Mouse (Mus musculus) CD8-positive naive resting alpha-beta T cell, adult 57 days (primary cell): ENCODE data around the gene Olfr1145. TPM values are rescaled to one million over a fixed set of nuclear protein-coding genes. Genes with fewer than 3 reads are reported as not detected.

Source experiments
- total RNA-seq: library from RNA; stranded (reverse); gene quantifications from one replicate; pipeline ENCODE4 v1.2.4, GENCODE M21; 2023

Gene Olfr1145
- total RNA-seq, result not detected

DNA sequence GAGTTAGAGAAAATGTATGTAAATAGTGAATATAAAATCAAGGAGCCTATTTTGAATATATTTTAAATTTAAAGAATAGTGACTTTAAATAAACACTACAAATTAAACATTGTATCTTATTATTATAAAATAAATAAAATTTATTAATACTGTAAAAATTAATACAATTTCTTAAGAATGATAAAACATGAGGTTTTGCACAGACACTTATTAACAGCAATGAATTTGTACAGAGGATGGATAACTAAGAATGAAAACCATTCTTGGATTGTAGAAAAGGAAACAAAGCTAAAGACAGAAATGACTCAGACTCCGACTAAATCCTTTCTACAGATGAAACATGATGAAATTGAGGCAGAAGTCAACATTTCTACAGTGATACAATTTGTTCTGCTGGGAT, at the start of gene Olfr1145:
TSS of gene Olfr1145 (plus strand) at position 301 of the 400 bp plus-strand sequence.

DNA sequence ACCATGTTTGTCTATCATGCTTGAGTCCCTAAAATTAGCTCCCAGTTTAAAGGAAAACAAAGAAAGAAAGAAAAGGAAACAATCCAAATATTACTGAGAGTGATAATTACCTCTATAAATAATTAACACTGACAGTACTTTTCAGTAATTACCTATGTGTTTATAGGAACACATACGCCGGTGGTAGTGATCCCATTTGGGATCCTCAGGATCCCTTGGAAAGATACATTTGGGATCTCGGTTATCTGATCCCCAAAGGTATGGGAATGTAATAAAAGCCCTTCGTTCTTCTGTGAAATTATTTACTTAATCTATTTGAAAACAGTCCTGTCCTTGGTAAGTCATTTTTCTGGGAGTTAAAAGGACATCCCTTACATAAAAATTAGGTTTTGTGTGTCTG, 30.4 kb upstream of the Olfr1145 start, which contains the start of gene Olfr152:
TSS of gene Olfr152 (plus strand) at position 301 of the 400 bp plus-strand sequence.

DNA sequence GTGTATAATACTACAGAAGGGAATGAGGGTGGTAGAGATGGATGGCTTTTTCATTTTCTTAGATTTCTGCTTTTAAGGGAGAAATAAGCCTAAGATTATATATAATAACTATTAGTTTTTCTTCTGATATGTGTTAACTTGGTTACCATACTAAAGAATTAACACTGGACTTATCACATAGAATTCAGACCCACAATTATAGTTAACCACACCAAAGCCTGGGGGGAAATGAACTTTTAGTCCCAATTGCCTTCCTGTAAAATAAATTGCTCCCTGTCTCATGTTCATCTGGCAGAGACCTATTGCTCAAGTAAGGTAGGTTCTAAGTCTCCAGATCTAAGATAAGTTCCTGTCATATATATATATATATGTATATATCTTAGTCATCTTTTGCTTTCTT, 9.3 kb upstream of the Olfr1145 start, which contains the start of gene Olfr1143:
TSS of gene Olfr1143 (plus strand) at position 301 of the 400 bp plus-strand sequence.

DNA sequence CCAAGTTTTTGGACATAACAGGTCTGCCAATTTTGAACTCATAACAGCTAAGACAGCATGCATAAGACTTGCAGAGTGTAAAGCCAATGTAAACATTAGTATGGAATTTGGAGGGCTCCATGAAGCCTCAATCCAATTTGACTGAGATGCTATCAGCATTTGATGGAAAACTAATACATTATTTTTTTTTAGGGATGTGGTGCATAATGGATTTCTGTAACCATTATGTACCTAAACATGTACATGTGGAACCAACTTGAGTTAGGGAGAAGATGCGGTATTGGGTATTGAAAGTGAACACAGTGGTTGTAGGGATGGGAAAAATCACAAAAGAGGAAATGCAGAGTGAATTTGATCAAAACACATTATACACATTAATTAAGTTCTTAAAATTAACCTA, 20.6 kb downstream of the Olfr1145 start, which contains the start of gene Olfr1148:
TSS of gene Olfr1148 (plus strand) at position 301 of the 400 bp plus-strand sequence.

DNA sequence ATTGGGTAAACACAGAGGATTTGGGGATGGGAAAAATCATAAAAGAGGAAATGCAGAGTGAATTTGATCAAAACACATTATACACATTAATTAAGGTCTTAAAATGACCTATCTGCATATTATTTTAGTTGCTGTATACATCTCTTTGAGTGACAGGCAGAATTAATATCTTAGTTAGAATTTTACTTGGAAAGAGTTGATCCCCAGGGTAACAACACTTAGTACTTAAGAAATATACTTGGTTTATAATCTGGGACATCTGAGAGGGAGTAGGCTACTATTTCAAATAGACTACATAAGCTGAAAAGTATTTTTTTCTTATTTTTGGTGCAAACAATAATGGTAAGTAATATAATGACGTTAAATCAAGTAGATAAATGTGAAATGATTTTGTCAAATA, 34.1 kb downstream of the Olfr1145 start, which contains the start of gene Olfr1150-ps1:
TSS of gene Olfr1150-ps1 (plus strand) at position 301 of the 400 bp plus-strand sequence.

DNA sequence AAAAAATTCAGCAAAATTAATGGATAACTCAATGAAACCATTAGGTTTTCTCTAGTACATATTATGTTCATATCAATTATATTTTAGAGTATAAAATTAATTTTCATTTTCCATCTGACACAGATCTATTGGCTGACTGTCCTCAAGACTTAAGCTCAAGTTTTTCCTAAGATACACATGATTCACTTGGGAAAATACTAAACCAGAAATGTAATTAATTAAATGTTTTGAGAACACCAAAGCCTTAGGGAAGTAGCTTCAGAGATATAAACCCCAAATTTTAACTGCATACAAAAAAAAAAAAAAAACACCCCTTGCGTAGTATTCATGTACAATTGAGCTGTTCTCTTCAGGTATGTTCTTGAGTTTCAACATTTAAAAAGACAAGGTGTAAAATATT, 45.9 kb downstream of the Olfr1145 start, which contains the start of gene Olfr1151:
TSS of gene Olfr1151 (plus strand) at position 301 of the 400 bp plus-strand sequence.

Other genes with a start within 250 kb of the Olfr1145 start
- gene Olfr1129, start 235.9 kb upstream of the Olfr1145 start, total RNA-seq, result not detected
- gene Olfr1130, start 203.6 kb upstream of the Olfr1145 start, total RNA-seq, result not detected
- not detected for gene Olfr1131, start 182.7 kb upstream of the Olfr1145 start, total RNA-seq
- gene Olfr1132, start 172.3 kb upstream of the Olfr1145 start, total RNA-seq, result not detected
- gene Olfr1133, start 162.4 kb upstream of the Olfr1145 start, total RNA-seq, result not detected
- gene Olfr1134, start 151.4 kb upstream of the Olfr1145 start, total RNA-seq, result not detected
- not detected for gene Olfr1135, start 136.2 kb upstream of the Olfr1145 start, total RNA-seq
- not detected for gene Olfr1136, start 115.9 kb upstream of the Olfr1145 start, total RNA-seq
- not detected for gene Olfr1137, start 96.6 kb upstream of the Olfr1145 start, total RNA-seq
- not detected for gene Olfr1138, start 69.8 kb upstream of the Olfr1145 start, total RNA-seq
- gene Olfr1140, start 66.1 kb upstream of the Olfr1145 start, total RNA-seq, result not detected
- gene Olfr1141, start 55.8 kb upstream of the Olfr1145 start, total RNA-seq, result not detected
- not detected for gene Olfr152, start 30.3 kb upstream of the Olfr1145 start, total RNA-seq
- gene Olfr1143, start 9.2 kb upstream of the Olfr1145 start, total RNA-seq, result not detected
- gene Olfr1148, start 20.7 kb downstream of the Olfr1145 start, total RNA-seq, result not detected
- not detected for gene Olfr1150-ps1, start 34.2 kb downstream of the Olfr1145 start, total RNA-seq
- gene Olfr1151, start 46.0 kb downstream of the Olfr1145 start, total RNA-seq, result not detected
- gene Olfr1152, start 56.7 kb downstream of the Olfr1145 start, total RNA-seq, result not detected
- not detected for gene Olfr1153, start 85.1 kb downstream of the Olfr1145 start, total RNA-seq
- gene Olfr1154, start 95.3 kb downstream of the Olfr1145 start, total RNA-seq, result not detected
- gene Olfr1155, start 135.3 kb downstream of the Olfr1145 start, total RNA-seq, result not detected
- gene Olfr1156, start 143.3 kb downstream of the Olfr1145 start, total RNA-seq, result not detected
- not detected for gene Olfr1157, start 158.5 kb downstream of the Olfr1145 start, total RNA-seq
- gene Olfr74, start 164.8 kb downstream of the Olfr1145 start, total RNA-seq, result not detected
- not detected for gene Olfr1158, start 180.3 kb downstream of the Olfr1145 start, total RNA-seq
- gene Olfr1160, start 198.4 kb downstream of the Olfr1145 start, total RNA-seq, result not detected
- not detected for gene Olfr1161, start 213.0 kb downstream of the Olfr1145 start, total RNA-seq
- not detected for gene Olfr73, start 227.9 kb downstream of the Olfr1145 start, total RNA-seq
- gene Olfr1162, start 241.3 kb downstream of the Olfr1145 start, total RNA-seq, result not detected